Mouse (Mus musculus): ENCODE data around the gene Ubox5. TPM values are rescaled to one million over a fixed set of nuclear protein-coding genes. Genes with fewer than 3 reads are reported as not detected.
A peak's percentile ranks its signal among the peaks of the same experiment; 100 is the strongest.

Gene Ubox5
- polyA plus RNA-seq, 1 experiment from 2014 or later: 7.5 TPM

- no peak overlapping the region for H3K4me3 ChIP-seq (replicated peaks; ENCODE audit: low read depth, low read length)
- TF ChIP-seq CTCF (IDR thresholded peaks at IDR 0.05; ENCODE audit: low read depth): no peak
- WGBS: 74% methylated on average over 10 of the region's 10 CpGs
- ATAC-seq (replicated peaks; ENCODE audit: low FRiP score, low read depth) (no peak), DNase-seq (ENCODE audit: low spot score) (no peak)
- H3K9ac ChIP-seq (ENCODE audit: low read depth, low read length): no peak overlapping the region
- H3K4me1 ChIP-seq (replicated peaks; ENCODE audit: insufficient read depth, low read length): peaks cover 10% of the 10 kb centered on the region
- no peak overlapping the region for H3K4me2 ChIP-seq (ENCODE audit: low read length)
- H3K27ac ChIP-seq: no peak overlapping the region
- H3K36me3 ChIP-seq (ENCODE audit: insufficient read depth, low read length): no peaks in the 10 kb centered on the region
- H3K9me3 ChIP-seq (replicated peaks; ENCODE audit: low read length): no peaks in the 10 kb centered on the region
- peaks cover 27% of the 10 kb centered on the region; the same call in 1 of the 2 replicates for H3K27me3 ChIP-seq (ENCODE audit: insufficient read depth, low read length)
Measured at GRCm38 (mm10) chr2:130583902-130584560, 45.8 kb downstream of the Ubox5 start.

GRCm38 (mm10) chr2:130582552-130582951, 47.3 kb downstream of the Ubox5 start, which contains the start of gene Avp:
Gene Avp (minus strand): TSS chr2:130582554.
- H3K4me1 ChIP-seq (replicated peaks; ENCODE audit: insufficient read depth, low read length): peaks cover 10% of the 10 kb centered on the region

GRCm38 (mm10) chr2:130581201-130581600, 48.6 kb downstream of the Ubox5 start:
- no peaks in the 10 kb centered on the region for H3K9me3 ChIP-seq (replicated peaks; ENCODE audit: low read length)
- ATAC-seq (replicated peaks; ENCODE audit: low FRiP score, low read depth): no peak
- no peak for DNase-seq (ENCODE audit: low spot score)
- H3K9ac ChIP-seq (ENCODE audit: low read depth, low read length): no peak overlapping the region
- WGBS: 4% methylated on average over 16 of the region's 16 CpGs
- H3K27ac ChIP-seq: no peak overlapping the region
- H3K4me2 ChIP-seq (ENCODE audit: low read length): peak overlapping the region; percentile 56
- H3K4me1 ChIP-seq (replicated peaks; ENCODE audit: insufficient read depth, low read length): peaks cover 15% of the 10 kb centered on the region
- TF ChIP-seq CTCF (IDR thresholded peaks at IDR 0.05; ENCODE audit: low read depth): no peak
- peak overlapping the region; percentile 28 for H3K4me3 ChIP-seq (replicated peaks; ENCODE audit: low read depth, low read length)
- peaks cover 47% of the 10 kb centered on the region for H3K27me3 ChIP-seq (ENCODE audit: insufficient read depth, low read length)
- no peaks in the 10 kb centered on the region for H3K36me3 ChIP-seq (ENCODE audit: insufficient read depth, low read length)

More at GRCm38 (mm10) chr2:130582552-130582951, 47.3 kb downstream of the Ubox5 start, which contains the start of gene Avp:
- Histone ChIP-seq H3K36me3 (ENCODE audit: insufficient read depth, low read length) (no peaks in the 10 kb centered on the region), H3K9ac (ENCODE audit: low read depth, low read length) (no peak within 1 kb of the TSS), H3K9me3 (replicated peaks; ENCODE audit: low read length) (no peaks in the 10 kb centered on the region), H3K27ac (no peak within 1 kb of the TSS), H3K4me2 (ENCODE audit: low read length) (no peak within 1 kb of the TSS), H3K27me3 (ENCODE audit: insufficient read depth, low read length) (peaks cover 38% of the 10 kb centered on the region), H3K4me3 (replicated peaks; ENCODE audit: low read depth, low read length) (no peak within 1 kb of the TSS)
- WGBS: 42% methylated on average over 10 of the region's 10 CpGs
- DNase-seq (ENCODE audit: low spot score): no peak
- no peak for ATAC-seq (replicated peaks; ENCODE audit: low FRiP score, low read depth)
- no peak for TF ChIP-seq CTCF (IDR thresholded peaks at IDR 0.05; ENCODE audit: low read depth)

- H3K4me1 ChIP-seq (replicated peaks; ENCODE audit: insufficient read depth, low read length): peaks cover 16% of the 10 kb centered on the region
- H3K27me3 ChIP-seq (ENCODE audit: insufficient read depth, low read length): peaks cover 58% of the 10 kb centered on the region
- ATAC-seq (replicated peaks; ENCODE audit: low FRiP score, low read depth) (no peak), DNase-seq (ENCODE audit: low spot score) (no peak)
- WGBS: 11% methylated on average over 8 of the region's 8 CpGs
- no peak overlapping the region for H3K4me2 ChIP-seq (ENCODE audit: low read length)
- TF ChIP-seq CTCF (IDR thresholded peaks at IDR 0.05; ENCODE audit: low read depth): no peak
- no peak overlapping the region for H3K4me3 ChIP-seq (replicated peaks; ENCODE audit: low read depth, low read length)
- no peak overlapping the region for H3K9ac ChIP-seq (ENCODE audit: low read depth, low read length)
- H3K27ac ChIP-seq: no peak overlapping the region
- no peaks in the 10 kb centered on the region for H3K36me3 ChIP-seq (ENCODE audit: insufficient read depth, low read length)
- H3K9me3 ChIP-seq (replicated peaks; ENCODE audit: low read length): no peaks in the 10 kb centered on the region
Measured at GRCm38 (mm10) chr2:130579791-130580190, 50.0 kb downstream of the Ubox5 start.

GRCm38 (mm10) chr2:130578148-130578547, 51.7 kb downstream of the Ubox5 start:
- ATAC-seq (replicated peaks; ENCODE audit: low FRiP score, low read depth) (peak; percentile 39; the same call in 1 of the 2 replicates), DNase-seq (ENCODE audit: low spot score) (peak; percentile 36)
- Histone ChIP-seq H3K4me1 (replicated peaks; ENCODE audit: insufficient read depth, low read length) (peaks cover 16% of the 10 kb centered on the region), H3K9ac (ENCODE audit: low read depth, low read length) (no peak overlapping the region), H3K4me3 (replicated peaks; ENCODE audit: low read depth, low read length) (no peak overlapping the region), H3K4me2 (ENCODE audit: low read length) (no peak overlapping the region), H3K36me3 (ENCODE audit: insufficient read depth, low read length) (no peaks in the 10 kb centered on the region), H3K27ac (no peak overlapping the region), H3K27me3 (ENCODE audit: insufficient read depth, low read length) (peaks cover 58% of the 10 kb centered on the region), H3K9me3 (replicated peaks; ENCODE audit: low read length) (no peaks in the 10 kb centered on the region)
- peak; percentile 67 for TF ChIP-seq CTCF (IDR thresholded peaks at IDR 0.05; ENCODE audit: low read depth)
- 8% methylated on average over 11 of the region's 11 CpGs for WGBS

GRCm38 (mm10) chr2:130577632-130578031, 52.2 kb downstream of the Ubox5 start:
- 5% methylated on average over 12 of the region's 12 CpGs for whole genome bisulfite sequencing
- Histone ChIP-seq H3K36me3 (ENCODE audit: insufficient read depth, low read length) (no peaks in the 10 kb centered on the region), H3K4me1 (replicated peaks; ENCODE audit: insufficient read depth, low read length) (peaks cover 16% of the 10 kb centered on the region), H3K9ac (ENCODE audit: low read depth, low read length) (no peak overlapping the region), H3K4me3 (replicated peaks; ENCODE audit: low read depth, low read length) (no peak overlapping the region), H3K9me3 (replicated peaks; ENCODE audit: low read length) (no peaks in the 10 kb centered on the region), H3K27me3 (ENCODE audit: insufficient read depth, low read length) (peaks cover 58% of the 10 kb centered on the region), H3K4me2 (ENCODE audit: low read length) (no peak overlapping the region), H3K27ac (no peak overlapping the region)
- no peak for TF ChIP-seq CTCF (IDR thresholded peaks at IDR 0.05; ENCODE audit: low read depth)
- no peak for DNase-seq (ENCODE audit: low spot score)
- ATAC-seq (replicated peaks; ENCODE audit: low FRiP score, low read depth): no peak; the same call in 1 of the 2 replicates

Data from kidney, postnatal 0 days (tissue).